Mouse (Mus musculus) heart, postnatal 25 days (tissue): ENCODE measurements around the gene Scel. TPM values are rescaled to one million over a fixed set of nuclear protein-coding genes. Genes with fewer than 3 reads are reported as not detected.

Source experiments
- DNase-seq: peaks from one replicate; pipeline ENCODE4 v3.0.0; 2022; ENCODE audit warnings: low spot score
- intact Hi-C: fragments of 180-260 bp; cut with DNase I; formaldehyde crosslinking; loops from one replicate; pipeline ENCODE4 v1.15.1; 2025
- total RNA-seq, 2 experiments: library from RNA; stranded (reverse); gene quantifications; 2 replicates each; pipeline ENCODE4 v1.2.3; 2021

Scel gene
- total RNA-seq, 2 experiments from 2014 or later: 0.28 to 0.49 TPM

DNA sequence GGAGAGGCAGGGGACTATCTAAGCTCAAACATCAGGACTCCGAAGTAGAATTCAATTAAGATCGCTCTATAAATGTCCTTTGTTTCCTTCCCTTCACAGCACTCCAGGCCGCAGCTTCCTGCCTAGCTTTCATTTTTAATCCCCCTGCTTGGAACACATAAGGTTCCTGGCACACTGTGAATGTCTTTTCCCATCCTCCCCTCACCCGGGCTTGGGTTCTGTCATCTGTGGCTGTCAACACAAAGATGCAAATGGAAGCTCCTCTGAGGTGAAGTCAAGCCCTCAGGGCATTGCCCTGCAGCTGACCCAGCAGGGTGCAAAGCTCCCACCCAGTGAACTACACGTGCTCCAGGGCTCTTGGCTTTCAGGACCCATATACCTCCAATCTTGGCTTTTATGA is 43.5 kb downstream of the Scel start:
- intact Hi-C loops: loop anchor here (10.0 kb wide), 1 partner anchor 1258 kb away; no protein-coding TSS in a partner anchor
- no peak for DNase-seq

DNA sequence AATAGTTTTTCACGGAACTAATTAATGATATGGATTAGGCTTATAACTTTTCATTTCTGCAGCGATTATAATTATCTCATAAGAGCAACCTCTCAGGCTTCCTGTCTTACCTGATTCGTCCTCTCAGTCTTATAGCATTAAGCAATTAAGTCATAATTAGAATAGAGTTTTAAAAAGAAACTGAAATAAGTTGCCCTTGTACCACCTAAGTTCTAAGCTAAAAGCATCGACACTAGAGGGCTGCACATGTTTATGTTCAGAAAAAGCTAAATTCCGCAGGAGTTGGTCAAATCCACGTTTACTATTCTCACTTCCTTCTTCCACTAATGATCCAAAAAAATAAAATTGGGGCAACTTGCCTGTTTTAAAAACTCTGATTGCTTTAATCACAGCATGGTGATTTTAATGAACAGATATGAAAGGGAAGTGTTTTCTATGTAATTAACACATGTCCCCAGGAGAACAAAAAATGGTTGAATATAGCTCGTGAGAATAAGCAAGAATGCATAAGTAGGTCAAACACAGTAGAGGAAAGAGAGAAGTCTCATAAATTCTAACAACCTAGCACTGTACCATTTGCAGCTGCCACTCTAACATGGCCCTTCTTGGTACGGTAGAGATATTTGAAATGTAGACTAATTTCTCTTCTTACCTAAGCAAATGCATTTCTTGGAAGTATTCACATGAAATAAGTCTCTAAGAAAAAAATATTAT is 48.4 kb downstream of the Scel start:
- intact Hi-C loops: no loop called here
- DNase-seq: no peak

DNA sequence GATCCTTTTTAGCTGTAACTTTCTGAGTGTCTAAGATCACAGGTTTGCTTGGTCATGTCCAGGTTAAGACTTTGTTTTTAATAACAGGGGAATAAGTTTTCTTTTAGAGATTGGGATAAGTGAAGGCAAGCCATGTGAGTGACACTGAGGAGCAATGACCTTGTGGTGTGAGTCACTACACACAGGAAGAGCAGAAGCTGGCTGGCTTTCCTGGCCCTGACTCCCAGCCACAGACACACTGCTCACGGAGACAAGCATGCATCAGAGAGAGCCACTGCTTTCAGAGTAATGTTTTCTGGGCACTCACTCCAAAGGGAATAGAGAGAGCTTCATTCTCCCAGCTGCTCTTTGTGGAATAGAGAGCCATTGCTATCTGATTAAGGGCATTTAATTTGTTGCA is 54.8 kb downstream of the Scel start:
- intact Hi-C loops: no loop called here
- DNase-seq: no peak

DNA sequence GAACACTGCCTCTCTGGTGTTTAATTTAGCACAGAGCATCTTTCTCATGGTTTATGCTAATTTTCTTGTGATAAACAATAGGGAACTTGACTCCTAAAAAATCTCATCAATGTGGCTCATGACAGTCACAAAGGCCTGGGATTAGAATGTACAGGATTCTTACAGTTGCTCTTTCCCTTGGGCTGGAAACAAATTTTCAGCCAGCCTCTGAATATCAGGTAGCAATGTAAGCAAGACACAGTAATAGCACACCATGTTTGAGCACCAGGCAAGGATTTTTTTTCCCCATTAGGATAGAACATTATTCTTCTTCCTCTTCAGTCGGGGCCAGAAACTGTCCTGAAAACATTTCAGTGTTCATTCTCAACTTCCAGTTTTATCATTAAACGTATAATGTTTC is 55.3 kb downstream of the Scel start:
- no peak for DNase-seq
- intact Hi-C loops: no loop called here

DNA sequence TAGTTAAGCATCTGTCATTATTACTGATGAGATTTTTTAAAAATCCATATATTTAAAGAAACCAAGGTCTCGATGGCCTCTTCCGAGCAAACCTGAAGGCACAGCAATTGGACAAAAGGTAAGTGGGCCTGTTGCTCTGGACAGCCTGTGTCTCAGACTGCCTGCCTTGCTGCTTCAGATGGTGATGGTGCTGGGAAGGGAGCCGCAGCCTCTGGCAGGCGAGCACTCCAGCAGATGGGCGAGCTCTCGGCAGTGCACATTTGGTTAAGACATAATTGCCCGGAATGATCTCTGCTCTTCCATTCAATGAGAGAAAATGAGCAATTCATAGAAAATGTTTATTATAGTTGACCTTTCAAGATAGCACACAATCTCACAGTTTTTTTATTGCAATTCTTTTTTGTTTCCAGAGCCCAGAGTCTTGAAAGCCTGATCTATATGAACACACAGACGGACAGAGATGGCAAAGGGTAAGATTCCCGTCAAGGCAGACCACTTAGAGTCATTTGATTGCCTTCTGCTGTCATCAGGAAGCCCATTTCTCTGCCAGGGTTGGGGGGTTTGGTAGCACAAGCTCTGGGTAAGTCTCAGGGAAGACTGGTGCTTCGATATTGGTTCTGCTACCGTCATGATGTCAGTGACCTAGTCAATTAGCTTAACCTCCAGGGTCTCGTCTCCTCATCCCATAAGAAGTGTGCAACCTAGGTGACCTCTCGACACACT is 58.6 kb downstream of the Scel start:
- intact Hi-C loops: no loop called here

DNA sequence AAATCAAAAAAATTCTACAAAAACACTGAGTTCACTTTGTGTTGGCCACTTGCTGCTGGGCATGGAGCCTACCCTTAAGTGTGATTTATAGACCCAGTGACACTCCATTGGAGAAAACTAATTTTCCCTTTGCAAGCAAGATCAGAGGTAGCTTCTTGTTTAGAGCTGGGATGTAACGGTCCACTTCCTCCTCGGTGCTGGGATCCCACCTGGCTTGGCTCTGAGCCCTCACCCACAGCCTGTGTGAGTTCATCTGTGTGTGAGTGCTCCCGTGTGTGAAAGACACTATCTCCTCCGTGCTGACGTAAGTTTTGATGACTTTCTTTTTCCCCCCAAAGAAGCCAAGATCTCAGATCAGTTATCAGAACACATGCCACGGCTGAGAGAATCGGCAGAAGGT is 62.7 kb downstream of the Scel start:
- DNase-seq: no peak
- intact Hi-C loops: no loop called here

More for the DNA sequence above, 58.6 kb downstream of the Scel start:
- DNase-seq: no peak

DNA sequence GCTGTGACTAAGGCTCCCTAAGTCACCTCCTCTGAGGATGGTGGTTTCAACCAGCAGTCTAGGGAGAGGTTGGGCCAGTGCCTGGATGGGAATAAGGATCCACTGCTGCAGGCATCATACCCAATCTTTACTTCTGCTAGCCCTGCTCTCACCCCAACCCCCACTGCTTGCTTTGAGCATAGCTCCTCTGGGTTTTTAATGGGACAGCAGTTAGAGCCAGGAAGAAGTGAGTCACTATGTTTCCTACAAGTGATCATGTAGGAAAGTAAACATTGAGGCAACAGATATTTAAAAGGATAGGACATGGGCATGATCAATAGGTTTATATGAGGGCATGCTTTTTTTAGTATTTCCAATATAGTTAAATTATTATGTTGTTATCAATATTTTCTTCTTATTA is 63.9 kb downstream of the Scel start:
- intact Hi-C loops: no loop called here

DNA sequence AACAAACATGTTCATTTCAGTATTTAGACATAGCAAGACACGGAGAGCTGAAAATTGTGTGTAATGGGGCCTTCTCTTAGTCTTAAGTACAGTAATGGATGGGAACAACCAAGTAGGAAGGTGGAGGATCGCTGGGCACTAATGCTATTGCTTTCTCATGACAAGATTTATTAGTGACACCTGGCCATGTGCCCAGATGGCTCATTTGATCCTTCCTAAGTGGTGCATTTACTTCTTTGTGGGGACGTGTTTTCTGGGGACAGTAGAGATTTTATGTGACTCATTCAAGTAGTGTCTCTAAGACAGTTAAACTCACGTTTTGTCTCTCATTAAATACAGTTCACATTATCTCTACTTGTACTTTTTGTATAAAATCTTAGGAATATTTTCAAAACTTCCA is 73.5 kb downstream of the Scel start:
- no peak for DNase-seq
- intact Hi-C loops: no loop called here

More for the DNA sequence above, 63.9 kb downstream of the Scel start:
- DNase-seq: no peak

DNA sequence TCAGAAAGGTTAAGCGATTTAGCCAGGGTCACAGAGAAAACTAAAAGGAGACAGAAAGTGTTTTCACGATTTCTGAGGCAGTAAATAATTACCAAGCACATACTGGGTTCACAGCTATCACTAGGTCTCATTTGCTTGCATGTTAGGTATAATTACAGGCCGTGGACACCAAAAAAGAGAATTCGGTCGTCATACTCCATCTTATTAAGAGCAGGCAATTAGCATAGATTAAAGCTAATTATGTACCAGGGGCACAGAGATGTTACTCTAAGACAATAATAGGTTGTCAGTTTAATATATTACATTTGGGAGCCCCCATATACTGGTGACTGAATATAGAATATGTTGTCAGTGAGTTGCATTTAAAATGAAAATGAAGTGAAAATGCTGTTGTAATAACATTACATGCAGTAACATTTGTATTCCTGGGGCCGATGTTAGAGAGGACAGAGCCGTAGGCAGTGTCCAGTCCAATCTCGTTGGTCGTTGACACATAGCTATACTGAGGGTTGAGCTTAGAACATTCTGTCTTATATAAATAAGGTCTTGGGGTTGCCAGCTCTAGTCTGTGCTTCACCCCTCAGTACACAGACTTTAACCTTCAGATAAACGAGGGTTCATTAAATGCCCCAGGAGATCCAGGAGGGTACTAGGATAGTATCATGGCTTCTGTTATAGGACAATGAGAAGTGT is 74.2 kb downstream of the Scel start:
- DNase-seq: no peak
- intact Hi-C loops: no loop called here

DNA sequence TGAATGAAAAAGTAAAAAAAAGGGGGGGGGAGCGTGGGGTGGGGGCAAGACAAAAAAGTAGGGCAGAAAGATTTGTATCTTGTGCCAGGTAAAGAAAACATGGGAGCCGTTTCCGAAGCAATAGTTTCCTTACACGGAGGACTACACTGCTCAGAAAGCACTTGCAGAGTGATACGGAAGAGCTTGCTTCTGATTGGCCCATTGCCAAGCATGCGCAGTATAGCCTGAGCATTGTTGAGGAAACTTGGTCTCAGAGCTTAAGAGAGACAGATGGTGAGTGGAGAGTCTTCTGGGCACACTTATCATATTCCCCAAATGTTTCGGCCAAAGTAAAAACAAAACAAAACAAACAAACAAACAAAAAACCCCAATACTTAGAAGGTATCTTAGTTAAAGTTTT is 76.7 kb downstream of the Scel start:
- DNase-seq: no peak
- intact Hi-C loops: no loop called here

DNA sequence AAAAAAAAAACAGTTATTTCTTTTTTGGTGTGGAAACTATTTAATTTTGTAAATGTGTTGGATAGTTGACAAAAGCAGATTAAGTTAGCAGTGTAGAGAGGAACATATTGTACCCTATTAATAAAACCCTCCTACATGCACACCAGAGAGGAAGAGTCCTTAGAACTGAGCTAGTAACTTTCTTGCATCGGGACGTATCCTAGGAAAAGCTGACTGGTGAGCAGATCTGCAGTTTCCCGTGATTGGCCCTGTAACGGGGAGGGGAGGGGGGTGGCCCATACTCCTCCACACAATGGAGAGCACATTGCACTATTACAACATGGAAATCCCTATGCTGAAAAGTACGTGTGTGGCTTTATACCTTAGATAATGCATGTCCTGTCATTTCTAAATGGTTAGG is 82.7 kb downstream of the Scel start:
- no peak for DNase-seq
- intact Hi-C loops: no loop called here

DNA sequence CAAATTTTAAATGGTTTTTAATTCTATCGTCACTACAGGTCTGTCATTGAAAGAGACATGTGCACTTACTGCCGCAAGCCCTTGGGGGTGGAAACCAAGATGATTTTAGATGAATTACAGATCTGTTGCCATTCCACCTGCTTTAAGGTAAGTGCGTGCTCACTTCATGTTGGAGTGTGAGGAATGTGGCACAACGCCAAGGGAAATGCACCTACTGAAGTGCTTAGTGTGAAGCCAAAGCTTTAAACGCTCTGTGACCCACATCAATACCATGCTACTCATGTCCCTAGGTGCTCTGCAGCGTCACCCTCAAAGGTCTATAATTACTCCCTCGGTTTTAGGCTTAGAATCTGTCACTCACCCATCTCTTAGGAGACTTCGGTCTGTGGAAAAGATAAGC is 94.9 kb downstream of the Scel start:
- intact Hi-C loops: no loop called here
- DNase-seq: no peak

DNA sequence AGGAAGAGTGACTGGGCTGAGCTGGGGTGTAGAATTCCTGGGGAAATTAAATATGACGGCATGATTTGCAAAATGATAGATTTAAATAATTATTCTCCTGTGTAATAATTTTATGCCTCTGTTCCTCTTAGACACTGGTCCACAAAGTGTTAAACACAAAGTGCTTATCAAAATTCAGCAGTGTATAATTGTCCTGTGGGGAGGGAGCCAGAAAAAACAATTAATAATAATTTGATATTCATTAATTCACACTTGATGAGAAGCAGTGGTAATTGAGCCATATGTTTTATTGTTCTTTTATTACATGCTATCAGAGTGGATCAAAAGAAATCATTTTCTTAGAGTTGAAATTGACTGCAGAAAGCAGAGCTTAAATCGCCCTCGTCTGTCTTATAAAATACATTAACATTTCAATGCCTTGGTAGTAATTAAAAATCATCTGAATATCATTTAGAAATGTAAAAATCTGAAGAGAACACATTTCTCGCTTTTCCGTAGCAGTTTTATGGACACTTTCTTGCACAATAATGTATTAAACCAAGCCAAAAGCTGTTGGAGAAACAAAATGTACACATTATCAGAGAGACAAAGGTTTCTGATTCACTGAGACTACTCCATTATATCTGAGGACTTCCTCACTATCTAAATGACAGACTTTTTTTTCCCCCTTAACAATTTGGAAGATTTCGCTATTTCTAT is 100.6 kb downstream of the Scel start:
- DNase-seq: no peak
- intact Hi-C loops: no loop called here

DNA sequence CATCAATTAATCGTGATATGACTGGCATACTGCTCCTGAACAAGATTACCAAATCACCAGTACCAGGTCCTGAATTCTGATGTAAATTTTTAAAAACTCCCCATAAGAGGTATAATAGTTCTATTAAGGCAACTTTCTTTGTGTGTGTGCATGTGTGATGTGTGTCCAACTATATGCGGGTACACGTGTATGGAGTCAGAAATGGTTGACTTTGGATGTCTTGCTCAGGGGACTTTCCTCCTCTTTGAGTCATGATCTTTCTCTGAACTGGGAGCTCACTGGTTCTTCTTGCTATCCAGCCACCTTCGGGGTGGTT is 101.1 kb downstream of the Scel start:
- DNase-seq: no peak
- intact Hi-C loops: no loop called here

DNA sequence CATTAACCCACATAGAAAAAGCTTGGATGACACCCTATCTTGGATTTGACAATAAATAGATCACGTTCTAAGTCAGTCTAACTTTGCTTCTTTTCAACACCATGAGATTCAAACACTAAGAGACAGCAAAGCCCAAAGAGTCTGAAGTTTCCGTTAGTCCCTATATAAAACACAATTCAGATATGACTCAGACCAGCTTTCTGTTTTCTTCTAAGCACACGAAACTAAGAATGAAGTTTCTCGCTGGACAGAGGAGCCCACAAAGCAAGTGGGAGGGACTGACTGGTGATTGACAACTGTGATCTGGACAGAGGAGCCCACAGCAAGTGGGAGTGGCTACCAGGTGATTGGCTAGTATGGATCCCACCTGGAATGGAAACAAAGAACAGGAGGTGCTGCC is 106.6 kb downstream of the Scel start:
- DNase-seq: no peak
- intact Hi-C loops: no loop called here

DNA sequence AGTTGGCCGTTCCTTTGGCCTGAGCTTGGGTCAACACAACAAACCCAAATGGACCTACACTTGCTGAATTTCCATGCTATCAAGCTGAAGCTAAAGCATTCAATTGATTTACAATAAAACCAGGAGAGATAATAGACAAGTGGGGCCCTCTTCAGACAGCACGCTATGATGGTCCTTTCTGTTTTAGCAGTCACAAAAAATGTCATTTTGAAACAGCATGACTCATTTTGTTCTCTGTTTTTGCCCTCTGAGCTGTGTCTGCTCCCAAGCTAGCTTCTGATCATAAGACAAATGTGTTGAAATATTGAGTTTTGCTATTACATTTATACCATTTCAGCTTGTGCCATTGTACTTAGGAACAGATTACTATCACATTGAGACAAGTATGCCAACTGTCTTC is 108.1 kb downstream of the Scel start:
- intact Hi-C loops: no loop called here
- no peak for DNase-seq

DNA sequence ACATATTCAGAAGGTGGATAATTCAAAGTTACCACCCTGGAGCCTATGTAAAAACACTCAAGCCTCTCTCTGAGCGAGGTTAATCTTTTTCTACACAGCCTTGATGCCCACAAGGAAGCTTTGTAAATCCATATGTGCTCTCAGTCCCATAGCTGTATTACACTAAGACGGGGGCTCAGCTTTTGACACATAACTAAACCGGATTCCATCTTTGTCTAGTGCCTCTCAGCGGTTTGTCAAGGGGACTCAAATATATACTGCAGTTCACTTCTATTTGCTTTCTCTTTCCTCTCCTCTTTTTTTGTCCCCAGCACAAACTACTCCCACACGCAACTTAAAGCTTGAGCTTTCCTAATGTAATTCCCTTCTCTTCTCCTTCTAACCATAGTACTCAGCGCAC is 113.0 kb downstream of the Scel start:
- DNase-seq: no peak
- intact Hi-C loops: no loop called here

DNA sequence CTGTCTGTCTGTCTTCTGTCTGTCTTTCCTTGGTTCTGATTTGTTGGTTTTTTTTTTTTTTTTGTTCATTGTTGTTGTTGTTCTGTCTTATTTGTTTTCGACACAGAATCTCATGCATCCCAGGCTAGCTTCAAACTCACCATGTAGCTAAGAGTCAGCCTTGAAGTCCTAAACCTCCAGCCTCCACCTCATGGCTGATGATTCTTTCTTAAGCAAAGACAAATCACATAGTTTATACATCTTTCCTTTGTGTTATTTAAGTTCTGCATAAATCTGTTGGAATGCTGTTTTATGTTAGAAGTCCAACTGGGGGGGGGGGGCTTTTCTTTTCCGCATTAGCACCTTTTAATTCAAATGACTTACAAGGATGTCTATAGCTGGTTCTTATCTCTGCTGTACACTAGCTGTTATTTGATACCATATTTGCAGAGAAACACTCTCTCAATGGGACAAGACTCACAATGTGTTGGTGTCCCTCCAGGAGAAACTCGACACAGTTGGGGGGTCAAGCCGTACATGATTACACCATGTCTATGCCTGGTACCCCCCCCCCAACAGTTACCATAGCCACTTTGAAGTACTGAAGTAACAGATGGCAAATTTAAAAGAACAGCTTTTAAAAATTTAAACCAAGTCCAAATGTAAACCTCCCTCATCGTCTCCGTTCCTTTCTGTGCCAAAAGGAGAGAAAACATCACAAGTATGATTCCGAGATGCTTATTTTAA is 116.7 kb downstream of the Scel start:
- DNase-seq: no peak
- intact Hi-C loops: no loop called here

DNA sequence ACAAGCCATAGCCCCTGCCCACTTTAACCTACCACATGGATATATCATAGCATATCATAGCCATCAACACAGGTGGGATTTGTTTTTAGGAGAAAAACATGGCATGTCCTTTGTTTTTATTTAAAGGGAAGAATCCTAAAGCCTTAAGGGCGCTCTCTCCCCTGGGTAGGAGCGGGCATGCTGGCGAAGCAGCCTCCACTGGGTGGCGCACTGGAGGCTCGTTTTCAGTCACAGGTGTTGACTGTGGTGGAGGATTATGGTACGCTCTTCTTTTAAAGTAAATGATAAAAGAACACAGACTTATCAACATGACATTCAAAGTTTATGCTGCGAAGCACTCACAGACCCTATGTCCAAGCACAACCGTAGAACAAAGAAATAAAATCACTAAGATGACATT is 117.4 kb downstream of the Scel start:
- intact Hi-C loops: no loop called here
- DNase-seq: no peak

DNA sequence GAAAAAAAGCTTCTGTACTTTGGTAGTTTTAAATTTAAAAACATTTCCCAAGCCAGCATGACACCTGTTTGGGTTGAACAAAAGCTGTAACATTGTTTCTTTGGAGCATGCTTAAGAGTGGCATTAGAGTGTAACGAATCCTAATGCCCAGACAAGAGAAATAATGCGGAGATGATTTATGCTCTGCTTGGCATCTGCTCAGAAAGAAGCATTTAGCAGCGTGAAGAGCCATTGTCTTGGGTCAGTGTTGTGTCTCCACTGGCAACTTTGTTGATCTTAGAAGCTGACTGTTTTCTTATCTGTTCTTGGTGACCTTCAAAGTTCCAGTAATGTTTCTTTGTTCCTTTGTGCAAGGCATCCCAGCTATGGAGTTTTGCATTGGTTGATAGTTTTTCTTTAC is 130.8 kb downstream of the Scel start:
- DNase-seq: no peak
- intact Hi-C loops: no loop called here
